Mouse (Mus musculus) C2C12 (cell line): ENCODE data around the gene Nosip.

Source experiments
- CTCF ChIP-seq: IDR thresholded peaks from one replicate; pipeline ENCODE4 v1.5.1; 2011; ENCODE audit not compliant: control insufficient read depth, insufficient read depth, insufficient read length
- FOSL1 ChIP-seq: IDR thresholded peaks from one replicate; pipeline ENCODE4 v1.8.0; 2011; ENCODE audit warnings: mild to moderate bottlenecking, low read length; ENCODE audit not compliant: poor library complexity, insufficient read depth, severe bottlenecking
- MAX ChIP-seq: IDR thresholded peaks from one replicate; pipeline ENCODE4 v1.6.1; 2011; ENCODE audit warnings: mild to moderate bottlenecking, control low read depth
- MYOG ChIP-seq: IDR thresholded peaks from one replicate; pipeline ENCODE4 v1.6.1; 2011; ENCODE audit not compliant: control insufficient read depth, insufficient read length; ENCODE audit errors: extremely low read depth

DNA sequence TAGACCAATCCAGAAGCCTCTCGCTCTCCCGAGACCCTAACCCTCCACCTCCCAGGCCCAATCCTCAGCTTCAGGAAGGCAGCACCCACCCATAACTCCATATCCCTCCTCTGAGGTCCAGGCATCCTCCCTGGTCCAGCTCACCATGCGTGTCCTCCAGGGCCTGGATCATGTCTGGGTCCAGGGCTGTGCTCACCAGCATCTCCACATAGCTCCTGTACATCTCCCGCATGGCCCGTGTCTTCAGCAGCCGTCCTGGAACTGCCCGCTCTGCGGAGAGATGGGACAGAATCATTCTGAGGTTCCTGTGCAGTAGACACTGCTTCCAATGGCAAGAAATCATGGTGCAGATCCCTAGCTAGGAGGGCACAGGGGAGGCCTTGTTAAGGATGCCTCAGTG, 31.4 kb upstream of the Nosip start:
- TF ChIP-seq MYOG: no peak
- TF ChIP-seq CTCF: no peak
- TF ChIP-seq FOSL1: no peak
- TF ChIP-seq MAX: no peak
